Mouse (Mus musculus) WW6 (cell line): ENCODE results near the gene Rimkla.

Source experiments
- DNase-seq: peaks from one replicate; pipeline ENCODE4 v3.0.0-alpha.2; 2013; ENCODE audit warnings: low read depth, low spot score

The Rimkla gene

GRCm38 (mm10) chr4:119467720-119468380 is 24.6 kb downstream of the Rimkla start:
- no peak for DNase-seq

DNA sequence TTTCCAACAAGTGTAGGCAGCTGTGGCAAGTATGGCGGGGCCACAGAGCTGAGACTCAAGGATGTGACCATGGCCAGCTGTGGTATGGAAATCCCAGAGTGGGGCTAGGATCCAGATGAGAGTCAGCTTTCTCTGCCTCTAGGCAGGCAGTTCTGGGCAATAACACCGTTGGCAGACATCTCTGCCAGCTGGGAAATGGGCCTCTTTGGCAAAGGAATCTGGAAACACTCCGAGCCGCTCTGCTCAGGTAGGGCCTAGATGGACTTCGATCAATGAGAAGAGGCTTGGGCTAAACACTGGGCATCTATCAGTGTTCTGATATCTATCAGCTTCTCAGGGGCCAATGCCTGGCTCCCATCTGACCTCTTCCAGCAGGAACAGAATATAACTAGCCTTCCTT is 26.6 kb downstream of the Rimkla start:
- DNase-seq: no peak

DNA sequence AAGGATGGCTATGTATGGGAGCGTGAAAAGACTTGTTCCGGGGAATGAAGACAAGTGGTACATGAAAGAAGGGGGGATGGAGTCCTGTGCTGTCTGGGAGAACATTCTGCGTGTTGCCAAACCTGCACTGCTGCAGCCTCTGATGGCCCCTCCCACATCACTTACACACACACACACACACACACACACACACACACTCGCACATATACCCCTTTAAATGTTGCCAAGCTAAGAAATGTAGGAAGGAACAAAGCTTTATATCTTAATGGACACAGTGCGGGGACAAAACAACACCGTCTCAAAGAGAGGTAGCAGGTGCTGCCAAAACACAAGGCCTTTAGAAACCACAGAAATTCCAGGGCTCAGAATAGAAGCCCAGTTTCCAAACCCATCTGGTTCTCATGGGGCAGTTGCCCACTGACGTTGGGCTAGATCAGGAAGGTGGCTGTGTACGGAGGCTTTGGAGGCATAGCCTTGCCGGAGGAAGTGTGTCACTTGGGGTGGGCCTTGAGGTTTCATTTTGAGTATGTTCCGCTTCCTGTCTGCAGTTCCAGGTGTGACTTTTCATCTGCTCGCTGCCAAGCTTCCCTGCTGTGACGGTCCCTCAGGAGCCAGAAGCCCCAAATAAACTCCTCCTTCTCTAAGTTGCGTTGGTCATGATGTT is 28.5 kb downstream of the Rimkla start:
- DNase-seq: no peak

DNA sequence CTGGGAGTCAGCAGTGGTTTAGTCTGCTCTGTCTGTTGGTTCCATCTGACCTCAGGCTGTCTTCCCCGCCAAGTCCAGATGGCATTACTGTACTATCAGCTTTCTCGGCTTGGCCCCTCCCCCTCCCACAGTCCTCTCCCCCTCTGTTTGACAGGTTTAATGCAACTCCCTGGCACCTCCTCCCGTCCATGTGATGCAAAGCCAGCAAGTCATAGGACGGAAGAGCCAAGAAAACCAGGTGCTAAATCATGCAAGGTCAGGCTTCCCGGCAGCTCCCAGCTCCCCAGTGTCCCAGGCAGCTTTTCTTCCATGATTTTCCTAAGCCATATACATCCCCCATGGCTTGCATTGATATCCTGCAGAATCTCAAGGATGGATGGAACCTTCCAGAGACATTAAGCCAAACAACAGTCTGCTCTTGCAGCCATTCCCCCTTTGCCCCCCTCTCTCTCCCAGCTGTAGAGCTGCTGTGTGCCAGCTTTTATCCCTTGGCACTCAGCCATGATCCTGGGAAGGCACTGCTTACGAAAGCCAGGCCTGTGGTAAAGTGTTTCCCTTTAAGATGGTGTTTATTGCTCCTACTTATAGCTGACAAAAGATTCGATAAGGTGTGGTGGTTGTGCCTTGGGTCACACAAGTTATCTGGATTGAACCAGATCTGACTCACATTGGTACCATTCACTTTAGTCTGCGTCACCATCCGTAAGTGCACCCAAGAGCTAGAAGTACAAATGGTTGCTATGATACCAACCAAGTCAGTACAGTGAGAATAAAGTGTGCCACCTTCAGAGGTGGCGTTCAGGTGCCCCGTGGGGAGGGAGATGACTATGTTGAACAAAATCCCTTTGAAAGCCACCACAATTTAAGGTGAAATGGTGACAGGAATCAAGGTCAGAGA is 29.3 kb downstream of the Rimkla start:
- DNase-seq: no peak

DNA sequence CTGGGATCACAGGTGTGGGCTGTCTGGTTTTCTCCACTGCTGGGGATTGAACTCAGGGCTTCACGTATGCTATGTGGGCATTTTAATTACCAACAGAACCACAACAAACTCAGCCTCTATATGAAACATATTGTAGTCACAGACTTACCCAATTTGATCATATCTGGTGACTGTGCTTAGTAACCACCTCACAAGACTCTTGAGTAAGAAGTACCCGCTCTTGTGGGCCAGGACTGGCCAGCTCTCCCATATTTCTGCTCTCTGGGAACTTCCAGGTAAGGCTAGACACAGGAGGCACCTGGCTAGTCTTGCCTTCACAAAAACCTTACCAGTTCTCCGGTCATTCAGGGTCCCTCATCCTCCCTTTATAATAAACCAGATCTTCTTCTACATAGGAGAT is 30.0 kb downstream of the Rimkla start:
- DNase-seq: no peak

GRCm38 (mm10) chr4:119460728-119461141 is 31.7 kb downstream of the Rimkla start:
- DNase-seq: no peak

- no peak for DNase-seq
These were observed 32.1 kb downstream of the Rimkla start for GRCm38 (mm10) chr4:119460296-119460695.

DNA sequence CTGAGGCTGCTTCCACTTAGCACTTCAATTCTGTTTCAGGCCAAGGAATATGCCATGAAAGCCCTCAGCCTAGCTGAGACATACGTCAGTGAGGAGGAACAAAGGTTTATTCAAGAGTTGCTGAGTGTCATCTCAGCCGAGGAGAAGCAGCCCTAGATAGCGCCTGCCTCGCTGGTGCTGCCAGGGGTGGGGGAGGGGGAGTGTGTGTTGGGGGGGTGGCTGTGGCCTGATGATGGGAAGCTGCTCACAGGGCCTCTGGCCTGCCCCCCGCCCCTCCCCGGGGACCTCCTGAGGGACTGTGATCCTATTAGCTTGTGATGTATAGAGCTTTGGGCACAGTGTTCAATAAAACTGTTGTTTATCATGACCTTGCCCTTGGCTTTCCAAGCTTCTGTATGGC is 38.9 kb downstream of the Rimkla start:
- no peak for DNase-seq

DNA sequence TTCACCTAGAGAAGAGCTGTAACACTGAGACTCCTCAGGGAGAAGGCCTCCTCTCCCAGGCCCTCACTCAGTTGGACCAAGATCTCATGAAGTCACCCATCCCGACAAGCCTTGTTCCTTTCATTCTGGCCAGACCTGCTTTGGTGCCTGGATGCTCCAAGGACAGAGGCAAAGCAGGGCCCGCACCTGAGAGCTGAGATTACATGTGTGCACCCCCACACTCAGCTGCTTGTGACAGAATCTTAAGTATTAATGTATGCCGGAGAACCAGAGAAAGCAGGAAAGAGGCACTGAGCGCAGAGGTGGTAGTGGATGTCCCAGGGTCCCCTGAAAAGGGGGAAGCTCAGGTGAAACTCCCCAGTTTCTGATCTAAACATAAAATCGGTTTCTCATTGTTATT is 39.3 kb downstream of the Rimkla start:
- no peak for DNase-seq

- DNase-seq: no peak
These were observed 42.0 kb downstream of the Rimkla start for GRCm38 (mm10) chr4:119450436-119450835.

DNA sequence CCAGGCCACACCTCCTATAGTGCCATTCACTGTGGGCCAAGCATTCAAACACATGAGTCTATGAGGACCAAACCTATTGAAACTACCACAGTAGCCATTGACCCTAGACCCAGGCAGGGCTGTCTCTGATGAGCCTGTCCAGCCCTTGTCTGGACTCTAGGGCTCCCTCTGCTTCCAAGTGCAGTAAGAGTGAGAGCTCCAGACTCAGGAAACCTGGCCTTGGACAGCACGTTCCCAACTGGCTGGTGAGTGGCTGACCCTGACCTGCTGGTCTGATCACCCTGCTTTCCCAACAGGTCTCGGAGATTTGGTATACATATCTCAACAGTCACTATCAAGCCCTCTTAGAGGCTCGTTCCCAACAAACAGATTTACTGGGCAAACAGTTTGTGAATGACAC is 44.6 kb downstream of the Rimkla start:
- DNase-seq: no peak

- DNase-seq: no peak
These were observed 45.2 kb downstream of the Rimkla start for GRCm38 (mm10) chr4:119447261-119447660.

DNA sequence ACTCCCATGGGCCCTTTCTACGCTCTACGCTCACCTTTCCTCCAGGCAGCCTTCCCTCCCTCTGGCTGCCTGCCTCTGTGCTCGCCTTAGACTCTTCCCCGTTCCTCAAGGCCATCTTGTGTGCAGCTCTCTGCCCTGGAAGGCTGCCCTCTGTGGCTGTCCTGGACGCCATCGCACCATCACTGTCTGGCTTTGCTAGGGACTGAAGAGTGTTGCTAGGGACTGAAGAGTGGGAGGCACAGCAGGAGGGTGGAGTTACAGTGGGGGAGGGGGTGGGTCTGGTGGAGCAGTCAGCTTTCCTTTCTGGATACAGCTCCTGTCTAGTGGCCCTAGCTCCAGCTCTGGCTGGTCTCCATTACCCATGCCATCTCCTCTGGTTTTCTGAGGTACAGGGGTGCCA is 49.9 kb downstream of the Rimkla start:
- no peak for DNase-seq

DNA sequence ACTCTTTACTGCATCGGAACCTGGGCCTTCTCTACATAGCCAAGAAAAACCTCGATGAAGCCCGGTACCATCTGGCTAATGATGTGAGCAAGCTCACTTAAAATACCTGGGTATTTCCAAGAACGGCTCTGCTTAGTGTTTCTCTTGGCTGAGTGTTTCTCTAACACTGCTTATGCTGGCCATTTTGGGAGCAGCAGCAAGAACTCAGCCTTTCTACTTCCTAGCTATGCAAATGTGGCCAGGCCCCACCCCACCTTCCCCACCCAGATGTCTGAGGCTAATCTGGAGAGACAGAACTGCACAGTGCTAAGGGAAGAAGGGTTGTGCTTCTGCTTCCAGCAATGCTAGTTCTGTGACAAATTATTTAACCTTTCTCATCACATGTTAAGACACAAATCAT is 50.6 kb downstream of the Rimkla start:
- no peak for DNase-seq

DNA sequence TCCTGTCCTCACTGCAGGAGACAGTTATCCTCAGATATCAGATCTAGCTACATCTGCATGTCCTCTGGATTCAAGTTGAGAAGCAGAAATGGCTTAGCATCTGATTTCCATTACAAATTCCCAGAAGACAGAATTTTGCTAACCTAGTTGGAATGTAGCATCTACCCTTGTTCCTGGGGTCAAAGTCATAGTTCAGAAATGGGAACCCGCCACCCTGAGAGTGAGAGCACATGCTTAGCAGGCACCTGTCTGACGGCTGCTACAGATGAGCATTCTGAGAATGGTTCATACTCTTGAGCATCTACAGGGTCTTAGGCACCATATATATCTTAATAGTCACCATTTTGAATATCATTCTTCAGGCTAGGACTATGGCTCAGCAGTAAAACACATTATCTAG is 54.5 kb downstream of the Rimkla start:
- DNase-seq: no peak

DNA sequence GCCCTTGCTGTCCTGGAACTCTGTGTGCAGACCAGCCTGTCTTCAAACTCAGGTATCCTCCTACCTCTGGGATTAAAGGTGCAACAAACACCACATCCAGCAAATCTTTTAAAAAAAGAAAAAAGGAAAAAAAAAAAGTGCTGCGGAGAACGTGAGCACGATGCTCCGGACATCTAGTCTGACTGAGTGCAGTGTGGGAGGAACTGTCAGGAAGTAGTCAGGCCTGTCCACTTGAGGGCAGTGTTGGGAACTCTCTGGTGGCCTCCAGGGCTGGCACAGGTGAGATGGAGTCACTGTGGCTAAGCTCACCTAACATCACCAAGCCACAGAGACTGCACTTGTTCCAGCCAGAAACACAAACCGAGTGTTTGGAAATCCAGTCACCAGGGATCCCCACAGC is 61.8 kb downstream of the Rimkla start:
- DNase-seq: no peak

- DNase-seq: no peak
These were observed 64.7 kb downstream of the Rimkla start for GRCm38 (mm10) chr4:119427680-119428079.

- no peak for DNase-seq
These were observed 66.8 kb downstream of the Rimkla start for GRCm38 (mm10) chr4:119425601-119426000.

DNA sequence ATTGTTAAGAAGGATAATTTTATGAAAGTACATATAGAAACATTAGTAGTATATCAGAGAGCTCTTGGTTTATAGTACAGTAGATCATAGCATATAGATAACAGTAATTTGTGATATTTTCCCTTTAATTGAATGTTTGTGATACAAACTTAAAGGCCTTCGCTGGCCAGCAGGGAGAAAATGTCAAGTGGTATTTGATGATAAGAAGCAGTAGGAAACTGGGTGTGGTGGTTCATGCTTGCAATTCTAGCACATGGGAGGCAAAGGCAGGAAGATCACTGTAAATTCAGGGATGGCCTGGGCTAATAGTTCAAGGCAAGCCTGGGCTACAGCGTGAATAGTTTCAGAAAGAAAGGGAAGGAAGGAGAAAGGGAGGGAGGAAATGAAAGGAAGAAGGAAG is 67.4 kb downstream of the Rimkla start:
- no peak for DNase-seq

DNA sequence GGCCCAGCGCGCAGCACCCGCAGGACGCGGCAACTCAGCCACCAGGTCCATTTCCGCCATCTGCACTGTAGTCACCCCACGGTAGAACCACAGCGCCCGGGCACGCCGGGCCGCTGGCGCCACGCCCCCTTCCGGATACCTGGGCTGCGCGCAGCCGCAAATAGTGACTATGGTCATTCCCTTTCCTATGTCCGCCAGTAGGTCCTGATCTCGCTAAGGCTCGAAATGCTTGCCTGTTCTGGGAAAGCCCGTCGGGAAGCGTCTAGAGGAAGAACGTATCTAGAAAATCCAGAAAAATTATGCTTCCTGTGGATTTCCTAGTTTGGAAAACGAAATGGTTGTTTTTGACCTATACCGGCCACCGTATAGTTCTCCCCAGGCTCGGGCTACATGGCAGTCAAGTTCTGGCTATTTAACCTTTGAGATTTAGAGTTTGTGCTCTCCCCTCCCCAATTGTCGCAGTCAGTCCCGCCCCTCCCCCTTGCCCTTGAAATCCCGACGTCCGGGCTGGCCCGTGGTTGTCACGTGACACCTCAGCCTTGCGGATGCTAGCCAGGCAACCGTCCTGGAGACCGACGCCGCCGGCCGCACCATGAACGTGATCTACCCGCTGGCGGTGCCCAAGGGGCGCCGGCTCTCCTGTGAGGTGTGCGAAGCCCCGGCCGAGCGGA is 70.0 kb downstream of the Rimkla start, which contains the start of the genes Ppcs and Zmynd12:
Gene Ppcs, minus strand, starts transcription at position 127 of the 671 bp plus-strand sequence.
Gene Zmynd12, plus strand, starts transcription at position 521 of the 671 bp plus-strand sequence.
- DNase-seq: peak; percentile 91

GRCm38 (mm10) chr4:119421921-119422293 is 70.5 kb downstream of the Rimkla start:
- DNase-seq: no peak

DNA sequence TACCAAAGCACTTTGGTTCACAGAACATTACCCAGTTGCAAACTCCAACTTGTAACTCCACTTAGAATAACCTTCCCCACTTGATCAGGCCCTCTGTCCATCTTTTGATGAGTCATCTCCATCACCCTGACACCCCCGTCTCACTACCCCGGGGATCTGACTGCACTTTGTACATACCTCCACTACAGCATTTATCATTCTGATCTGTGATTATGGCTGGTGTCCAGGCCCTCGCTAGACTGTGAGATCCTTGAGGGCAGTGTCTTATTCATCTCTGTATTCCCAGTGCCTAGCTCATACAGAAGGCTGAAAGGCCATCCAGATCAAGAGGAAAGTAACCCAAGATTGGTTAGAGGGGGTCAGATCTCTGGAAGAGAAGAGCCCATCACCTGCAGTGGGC is 71.2 kb downstream of the Rimkla start:
- DNase-seq: no peak
